Mouse (Mus musculus): ENCODE measurements around the gene Wdr46. TPM values are rescaled to one million over a fixed set of nuclear protein-coding genes. Genes with fewer than 3 reads are reported as not detected.

Wdr46 gene
- total and polyA plus RNA-seq, 3 experiments: 8.7 to 10.0 (median 8.8) TPM

DNA sequence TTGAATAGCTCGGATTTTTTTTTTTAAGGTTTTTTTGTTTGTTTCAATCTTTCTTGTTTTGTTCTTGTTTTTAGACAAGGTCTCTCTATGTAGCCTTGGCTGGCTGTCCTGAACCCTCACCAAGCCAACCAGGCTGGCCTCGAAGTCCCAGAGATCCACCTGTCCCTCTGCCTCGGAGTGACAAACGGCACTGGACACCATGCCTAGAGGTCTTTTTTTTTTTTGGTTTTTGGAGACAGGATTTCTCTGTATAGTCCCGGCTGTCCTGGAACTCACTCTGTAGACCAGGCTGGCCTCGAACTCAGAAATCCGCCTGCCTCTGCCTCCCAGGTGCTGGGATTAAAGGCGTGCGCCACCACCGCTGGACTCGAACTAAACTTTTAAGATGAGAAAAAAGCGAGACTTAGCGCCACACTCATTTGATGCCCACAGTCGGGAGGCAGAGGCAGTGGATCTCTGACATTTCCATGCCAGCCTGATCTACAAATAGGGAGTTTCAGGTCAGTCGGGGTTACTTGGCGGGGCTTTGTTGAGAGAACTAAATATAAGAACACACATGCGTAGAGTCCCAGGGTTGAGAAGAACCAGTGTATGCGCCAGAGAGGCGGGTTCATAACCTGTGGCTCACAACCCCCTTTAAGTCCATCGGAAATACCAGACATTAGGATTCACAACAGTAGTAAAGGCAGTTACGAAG, 12.1 kb upstream of the Wdr46 start:
- intact Hi-C loops (cut with DNase I): loop anchor here (10.0 kb wide), 1 partner anchor 666 kb away; the partner anchor contains the start of genes Ager and Pbx2

DNA sequence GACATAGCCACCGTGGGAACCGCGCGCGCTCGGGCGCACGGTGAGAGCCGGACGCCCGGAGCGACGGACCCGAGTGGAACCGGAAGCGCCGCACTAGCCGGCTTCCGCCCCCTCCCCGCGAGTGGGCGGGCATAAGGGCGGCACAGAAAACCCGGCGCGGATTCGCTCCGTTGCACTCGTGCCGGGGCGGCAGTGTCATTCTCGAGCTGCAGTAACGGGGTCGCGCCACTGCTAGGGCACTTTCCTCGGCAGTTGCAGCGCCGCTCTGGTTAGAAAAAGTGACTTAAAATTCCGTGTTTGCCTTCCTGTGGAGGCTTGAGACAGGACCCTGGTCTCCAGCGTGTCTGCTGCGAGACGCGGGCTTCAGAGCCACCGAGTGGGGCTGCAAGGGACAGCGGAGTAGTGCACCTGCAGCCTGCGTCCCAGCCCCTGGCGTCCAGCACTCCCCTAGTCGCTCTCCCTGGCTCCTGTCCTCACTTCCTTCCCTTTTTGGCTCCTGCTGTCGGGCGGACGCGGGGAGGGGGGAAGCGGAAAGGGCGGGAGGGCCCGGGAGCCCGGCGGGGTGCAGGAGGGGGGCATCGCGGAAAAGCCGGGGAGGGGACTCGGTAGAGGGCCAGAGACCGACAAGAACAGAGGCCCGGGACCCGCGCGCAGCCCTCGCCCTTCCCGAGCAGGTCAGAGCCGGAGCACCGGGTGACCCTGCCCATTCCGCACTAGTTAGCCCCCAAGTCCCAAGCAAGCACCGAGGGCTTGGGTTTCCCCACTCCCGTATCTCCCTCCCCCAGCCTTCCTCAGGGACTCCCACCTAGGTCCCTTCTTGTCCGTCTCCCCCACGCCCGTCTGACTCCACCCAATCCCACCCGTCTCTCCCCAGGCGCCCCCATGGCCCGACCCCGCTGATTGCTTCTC, 10.8 kb upstream of the Wdr46 start, which contains the start of gene Rgl2:
Gene Rgl2, plus strand, starts transcription at position 173 of the 909 bp plus-strand sequence.
- DNase-seq: peak; percentile 92 to 97
- WGBS: under 1% methylated on average over 80 of the region's 80 CpGs
- intact Hi-C loops (cut with DNase I): loop anchor here (1.0 to 10.0 kb wide), 3 partner anchors 9 to 665 kb away; partner anchors contain the start of genes Ager, Pbx2, Pfdn6 and Wdr46

More for the DNA sequence above, 12.1 kb upstream of the Wdr46 start:
- Histone ChIP-seq H3K4me1 (ENCODE audit: control insufficient read depth, insufficient read depth, low read length) (peaks cover 4% of the 10 kb centered on the region; the same call in 1 of the 2 replicates), H3K4me3 (peak overlapping the region; percentile 75), H3K27me3 (ENCODE audit: control insufficient read depth, insufficient read depth, low read length) (no peaks in the 10 kb centered on the region), H3K36me3 (ENCODE audit: control insufficient read depth, insufficient read depth, low read length) (no peaks in the 10 kb centered on the region; the same call in 1 of the 2 replicates), H3K27ac (peak overlapping the region; percentile 99), H3K79me2 (replicated peaks; ENCODE audit: control insufficient read depth, insufficient read depth, low read length) (peaks cover 3% of the 10 kb centered on the region; the same call in 1 of the 2 replicates), H3K9ac (ENCODE audit: low read depth, low read length) (peak overlapping the region; percentile 82; the same call in 1 of the 2 replicates)
- 50% methylated on average over 21 of the region's 21 CpGs for WGBS
- no peak for DNase-seq
- TF ChIP-seq POLR2A (IDR thresholded peaks at IDR 0.05; ENCODE audit: insufficient read depth, low read depth, low read length) (no peak), CTCF (IDR thresholded peaks at IDR 0.05) (no peak)

GRCm38 (mm10) chr17:33930280-33931158, 9.9 kb upstream of the Wdr46 start:
- intact Hi-C loops (cut with DNase I): no loop called here
- Histone ChIP-seq H3K9ac (ENCODE audit: low read depth, low read length) (peak overlapping the region; percentile 87), H3K4me3 (peak overlapping the region; percentile 75), H3K4me1 (ENCODE audit: control insufficient read depth, insufficient read depth, low read length) (peaks cover 4% of the 10 kb centered on the region; the same call in 1 of the 2 replicates), H3K27me3 (ENCODE audit: control insufficient read depth, insufficient read depth, low read length) (no peaks in the 10 kb centered on the region), H3K36me3 (ENCODE audit: control insufficient read depth, insufficient read depth, low read length) (no peaks in the 10 kb centered on the region; the same call in 1 of the 2 replicates), H3K79me2 (replicated peaks; ENCODE audit: control insufficient read depth, insufficient read depth, low read length) (0 out of 2 replicates have a peak, but pooled peaks cover 2% of the 10 kb centered on the region), H3K27ac (peak overlapping the region; percentile 99)
- TF ChIP-seq CTCF (IDR thresholded peaks at IDR 0.05) (no peak), POLR2A (IDR thresholded peaks at IDR 0.05; ENCODE audit: insufficient read depth, low read depth, low read length) (no peak), EP300 (IDR thresholded peaks at IDR 0.05; ENCODE audit: insufficient read depth, low read depth, low read length) (no peak)
- DNase-seq: peak; percentile 67 to 73
- WGBS: 1% methylated on average over 45 of the region's 45 CpGs

More for the DNA sequence above, 10.8 kb upstream of the Wdr46 start, which contains the start of gene Rgl2:
- peak within 1 kb of the TSS; percentile 87 for H3K9ac ChIP-seq (ENCODE audit: low read depth, low read length)
- no peaks in the 10 kb centered on the region for H3K27me3 ChIP-seq (ENCODE audit: control insufficient read depth, insufficient read depth, low read length)
- H3K27ac ChIP-seq: peak within 1 kb of the TSS; percentile 99
- no peaks in the 10 kb centered on the region; the same call in 1 of the 2 replicates for H3K36me3 ChIP-seq (ENCODE audit: control insufficient read depth, insufficient read depth, low read length)
- TF ChIP-seq POLR2A (IDR thresholded peaks at IDR 0.05; ENCODE audit: insufficient read depth, low read depth, low read length) (peak; percentile 73; the same call in 1 of the 2 replicates), EP300 (IDR thresholded peaks at IDR 0.05; ENCODE audit: insufficient read depth, low read depth, low read length) (no peak), CTCF (IDR thresholded peaks at IDR 0.05) (peak; percentile 56)
- peaks cover 3% of the 10 kb centered on the region; the same call in 1 of the 2 replicates for H3K79me2 ChIP-seq (replicated peaks; ENCODE audit: control insufficient read depth, insufficient read depth, low read length)
- H3K4me3 ChIP-seq: peak within 1 kb of the TSS; percentile 75
- peaks cover 4% of the 10 kb centered on the region; the same call in 1 of the 2 replicates for H3K4me1 ChIP-seq (ENCODE audit: control insufficient read depth, insufficient read depth, low read length)

DNA sequence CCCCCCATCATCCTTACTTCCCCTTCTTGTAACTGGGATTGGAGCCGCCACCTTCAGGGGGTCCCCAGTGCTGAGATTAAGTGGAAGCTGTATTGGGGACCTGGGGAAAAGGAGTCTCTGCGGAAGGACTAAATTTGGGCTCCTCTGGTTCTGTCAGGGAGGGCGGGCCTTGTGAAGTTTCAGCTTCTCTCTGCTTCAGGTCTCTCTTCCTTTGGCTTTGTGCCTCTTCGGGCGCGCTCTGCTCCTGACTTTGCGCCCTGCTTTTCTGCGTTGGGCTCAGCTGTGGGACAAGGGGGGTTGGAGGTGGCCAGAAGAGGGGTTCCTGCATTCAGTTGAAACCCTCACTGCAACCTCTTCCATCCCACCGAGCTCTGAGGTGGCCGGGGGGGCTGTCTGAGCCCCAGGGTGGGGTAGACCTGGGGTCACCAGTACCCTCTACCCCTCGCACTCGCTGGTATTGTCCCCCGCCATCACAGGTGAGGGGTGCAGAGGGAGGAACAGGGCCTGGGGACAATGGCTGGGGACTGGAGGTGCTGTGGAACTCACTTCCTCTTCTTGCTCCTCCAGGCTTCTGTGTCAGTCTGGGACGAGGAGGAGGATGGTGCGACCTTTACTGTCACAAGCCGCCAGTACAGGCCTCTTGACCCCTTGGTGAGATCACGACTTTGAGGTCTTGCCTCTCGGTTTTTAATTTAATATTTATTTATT, 9.1 kb upstream of the Wdr46 start:
- H3K79me2 ChIP-seq (replicated peaks; ENCODE audit: control insufficient read depth, insufficient read depth, low read length): no peaks in the 10 kb centered on the region
- intact Hi-C loops (cut with DNase I): no loop called here
- H3K4me3 ChIP-seq: peak overlapping the region; percentile 75
- TF ChIP-seq POLR2A (IDR thresholded peaks at IDR 0.05; ENCODE audit: insufficient read depth, low read depth, low read length) (no peak), EP300 (IDR thresholded peaks at IDR 0.05; ENCODE audit: insufficient read depth, low read depth, low read length) (no peak), CTCF (IDR thresholded peaks at IDR 0.05) (no peak)
- H3K27ac ChIP-seq: peak overlapping the region; percentile 99
- DNase-seq: no peak
- H3K27me3 ChIP-seq (ENCODE audit: control insufficient read depth, insufficient read depth, low read length): no peaks in the 10 kb centered on the region
- peak overlapping the region; percentile 87 for H3K9ac ChIP-seq (ENCODE audit: low read depth, low read length)
- WGBS: 57% methylated on average over 18 of the region's 18 CpGs
- H3K4me1 ChIP-seq (ENCODE audit: control insufficient read depth, insufficient read depth, low read length): peaks cover 4% of the 10 kb centered on the region; the same call in 1 of the 2 replicates
- H3K36me3 ChIP-seq (ENCODE audit: control insufficient read depth, insufficient read depth, low read length): no peaks in the 10 kb centered on the region; the same call in 1 of the 2 replicates

Measured in heart, adult 2 months (tissue).